Mouse (Mus musculus) liver, embryonic 14.5 days (tissue): ENCODE results near the gene Tmem88. TPM values are rescaled to one million over a fixed set of nuclear protein-coding genes. Genes with fewer than 3 reads are reported as not detected.

ENCODE experiments used
- ATAC-seq: fragments of 200-750 bp; cut with Nextera tagmentation; 2 replicates; pipeline ENCODE4 v1.8.0; 2017; ENCODE audit warnings: moderate number of reproducible peaks, mild to moderate bottlenecking, moderate library complexity; ENCODE audit not compliant: insufficient read depth
- DNase-seq, 3 experiments: peaks; one replicate each; pipeline ENCODE4 v3.0.0-alpha.2; 2012 to 2013; ENCODE audit warnings: low read depth in 3 of 3, low spot score in 3 of 3
- H3K27ac ChIP-seq: fragments of 300-500 bp; sonication (generic); 2 replicates; pipeline ENCODE4 v1.5.1; 2014; ENCODE audit warnings: moderate library complexity, mild to moderate bottlenecking, control low read depth, inconsistent platforms
- H3K27me3 ChIP-seq: fragments of 300-500 bp; sonication (generic); 2 replicates; pipeline ENCODE4 v1.6.1; 2014; ENCODE audit warnings: mild to moderate bottlenecking, low read length, moderate library complexity; ENCODE audit not compliant: control insufficient read depth, insufficient read depth
- H3K36me3 ChIP-seq: fragments of 300-500 bp; sonication (generic); replicated peaks from 2 replicates; pipeline ENCODE4 v1.6.1; 2014; ENCODE audit warnings: low read depth; ENCODE audit not compliant: control insufficient read depth, insufficient read depth
- H3K4me1 ChIP-seq, 2 experiments: fragments of 200-500 bp in 1 of 2; fragments of 300-500 bp in 1 of 2; sonication (generic) in 1 of 2; replicated peaks; 2 replicates each; pipeline ENCODE4 v1.6.1; 2012 to 2014; ENCODE audit warnings: antibody characterized with exemption in 1 of 2, inconsistent platforms in 1 of 2, low read length in 1 of 2; ENCODE audit not compliant: control insufficient read depth in 2 of 2, insufficient read depth in 2 of 2
- H3K4me2 ChIP-seq: fragments of 300-500 bp; sonication (generic); 2 replicates; pipeline ENCODE4 v1.6.1; 2014; ENCODE audit warnings: low read depth, mild to moderate bottlenecking, control low read depth, moderate library complexity
- H3K4me3 ChIP-seq, 2 experiments: fragments of 200-500 bp in 1 of 2; fragments of 300-500 bp in 1 of 2; sonication (generic) in 1 of 2; 2 replicates each; pipeline ENCODE4 v1.5.1; 2012 to 2014; ENCODE audit warnings: low read depth in 2 of 2, low read length in 2 of 2, mild to moderate bottlenecking in 2 of 2, control low read depth in 1 of 2, inconsistent platforms in 1 of 2, moderate library complexity in 1 of 2; ENCODE audit not compliant: insufficient read depth in 1 of 2
- H3K9ac ChIP-seq: fragments of 300-500 bp; sonication (generic); replicated peaks from 2 replicates; pipeline ENCODE4 v1.6.1; 2014; ENCODE audit warnings: mild to moderate bottlenecking, control low read depth, moderate library complexity
- H3K9me3 ChIP-seq: fragments of 300-500 bp; sonication (generic); 2 replicates; pipeline ENCODE4 v1.6.1; 2016; ENCODE audit warnings: low read length, mixed read lengths; ENCODE audit not compliant: control insufficient read depth
- CTCF ChIP-seq: IDR thresholded peaks from 2 replicates; pipeline ENCODE4 v1.5.1; 2016; ENCODE audit warnings: antibody characterized with exemption, low read depth, control low read depth
- EP300 ChIP-seq: IDR thresholded peaks from 2 replicates; pipeline ENCODE4 v1.6.1; 2016; ENCODE audit warnings: antibody characterized with exemption, low read depth
- WGBS: fragments of 180-500 bp; shearing (Covaris S2); extraction: QIAGEN DNeasy Blood & Tissue Kit; methylation state at CpG from one replicate; pipeline ENCODE4 v1.1.7; 2014; ENCODE audit not compliant: insufficient replicate concordance; 5-methylcytosine and 5-hydroxymethylcytosine counted together
- polyA plus RNA-seq, 2 experiments: library from polyadenylated mRNA; depleted of rRNA in 1 of 2; stranded (reverse) in 1 of 2; unstranded in 1 of 2; fragments of >200 nt; fragmentation: Nextera tagmentation in 1 of 2; extraction: Ambion mirVana in 1 of 2; gene quantifications; 2 replicates each; pipeline versions ENCODE4 v1.2.1 to v1.2.3; 2012 to 2014

The Tmem88 gene
- polyA plus RNA-seq, 2 experiments, result 3.7 to 4.6 TPM

DNA sequence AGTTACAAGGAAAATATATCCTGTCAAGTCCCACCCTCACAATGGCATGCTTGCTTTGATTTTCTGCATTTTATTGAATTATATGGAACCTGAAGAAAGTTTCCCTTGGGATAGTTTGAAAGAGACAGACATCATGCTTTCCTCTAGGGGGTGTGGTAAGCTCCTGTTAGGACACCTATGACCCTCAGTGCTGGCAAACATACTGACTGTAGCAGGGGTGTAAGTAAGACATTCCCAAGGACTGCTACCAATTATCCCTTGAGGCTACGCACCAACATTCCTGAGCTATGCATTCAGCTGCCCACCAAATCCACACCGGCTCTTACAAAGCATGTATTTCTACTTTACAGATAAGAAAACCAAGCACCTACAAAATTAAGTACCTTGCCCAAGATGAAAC lies 35.6 kb downstream of the Tmem88 start:
- Histone ChIP-seq H3K27me3 (peaks cover 15% of the 10 kb centered on the region), H3K4me3 (no peak overlapping the region), H3K4me2 (no peak overlapping the region), H3K27ac (no peak overlapping the region), H3K9ac (no peak overlapping the region), H3K9me3 (no peaks in the 10 kb centered on the region), H3K4me1 (peaks cover 11 to 12% of the 10 kb centered on the region in 2 experiments; a peak in 3 of 4 replicates), H3K36me3 (no peaks in the 10 kb centered on the region)
- WGBS, result 87% methylated on average over 2 of the region's 2 CpGs
- no peak for ATAC-seq
- TF ChIP-seq EP300 (no peak), CTCF (no peak)
- no peak for DNase-seq

GRCm38 (mm10) chr11:69362021-69362420 lies 36.0 kb downstream of the Tmem88 start:
- Histone ChIP-seq H3K27ac (no peak overlapping the region), H3K36me3 (no peaks in the 10 kb centered on the region), H3K9ac (no peak overlapping the region), H3K27me3 (peaks cover 10% of the 10 kb centered on the region), H3K4me1 (peaks cover 8 to 9% of the 10 kb centered on the region in 2 experiments; a peak in 3 of 4 replicates), H3K4me3 (no peak overlapping the region), H3K4me2 (no peak overlapping the region), H3K9me3 (no peaks in the 10 kb centered on the region)
- ATAC-seq (no peak), DNase-seq (no peak)
- TF ChIP-seq CTCF, result no peak
- TF ChIP-seq EP300, result no peak
- WGBS, result 73% methylated on average over 7 of the region's 7 CpGs

- WGBS, result 79% methylated on average over 12 of the region's 12 CpGs
- no peaks in the 10 kb centered on the region for H3K27me3 ChIP-seq
- ATAC-seq (no peak), DNase-seq (no peak)
- H3K36me3 ChIP-seq, result no peaks in the 10 kb centered on the region
- H3K4me2 ChIP-seq, result no peak overlapping the region
- no peaks in the 10 kb centered on the region for H3K4me1 ChIP-seq
- TF ChIP-seq CTCF, result no peak
- TF ChIP-seq EP300, result no peak
- H3K27ac ChIP-seq, result no peak overlapping the region
- no peak overlapping the region for H3K4me3 ChIP-seq
- H3K9me3 ChIP-seq, result no peaks in the 10 kb centered on the region
- H3K9ac ChIP-seq, result no peak overlapping the region
Observed at GRCm38 (mm10) chr11:69357690-69358089, 40.3 kb downstream of the Tmem88 start.

DNA sequence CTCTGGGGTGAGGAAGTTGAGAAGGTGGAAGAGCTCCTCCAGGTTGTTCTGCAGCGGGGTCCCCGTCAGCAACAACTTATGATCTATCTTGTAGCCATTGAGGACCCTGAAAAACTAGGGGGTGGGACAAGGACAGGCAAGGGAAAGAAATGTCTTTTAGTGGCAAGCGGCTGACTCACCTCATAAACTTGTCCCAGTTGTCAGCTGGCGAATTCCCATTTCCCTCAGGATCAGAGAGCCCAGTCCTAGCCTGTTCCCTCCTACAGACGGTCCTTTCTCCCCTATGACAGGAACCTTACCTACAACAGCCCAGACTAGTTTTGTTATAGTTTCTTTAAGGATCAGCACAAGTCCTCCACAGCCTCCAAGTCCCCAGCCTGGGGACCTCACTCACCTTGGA lies 41.5 kb downstream of the Tmem88 start:
- WGBS, result 83% methylated on average over 5 of the region's 5 CpGs
- H3K27me3 ChIP-seq, result no peaks in the 10 kb centered on the region
- H3K4me3 ChIP-seq, result no peak overlapping the region
- ATAC-seq (no peak), DNase-seq (no peak)
- no peak overlapping the region for H3K27ac ChIP-seq
- no peaks in the 10 kb centered on the region for H3K36me3 ChIP-seq
- no peak overlapping the region for H3K9ac ChIP-seq
- no peaks in the 10 kb centered on the region for H3K4me1 ChIP-seq
- no peaks in the 10 kb centered on the region for H3K9me3 ChIP-seq
- no peak overlapping the region for H3K4me2 ChIP-seq
- TF ChIP-seq EP300 (no peak), CTCF (no peak)

Other genes with a start within 250 kb of the Tmem88 start
- not detected in 2 replicates for gene Alox12b, start 241.2 kb downstream of the Tmem88 start, polyA plus RNA-seq (2012; rRNA removed)
- gene Alox12b, start 241.2 kb downstream of the Tmem88 start, polyA plus RNA-seq (2014; fragmentation: Nextera tagmentation; extraction: Ambion mirVana), result not detected in 2 replicates
- 0.01 and 0.03 TPM in 2 replicates for gene Alox8, start 200.4 kb downstream of the Tmem88 start, polyA plus RNA-seq (2012; rRNA removed)
- gene Alox8, start 200.4 kb downstream of the Tmem88 start, polyA plus RNA-seq (2014; fragmentation: Nextera tagmentation; extraction: Ambion mirVana), result not detected in 2 replicates
- not detected in 2 replicates for gene Gucy2e, start 161.2 kb downstream of the Tmem88 start, polyA plus RNA-seq (2012; rRNA removed)
- not detected in 2 replicates for gene Gucy2e, start 161.2 kb downstream of the Tmem88 start, polyA plus RNA-seq (2014; fragmentation: Nextera tagmentation; extraction: Ambion mirVana)
- 7.8 and 9.8 TPM in 2 replicates for gene Cntrob, start 74.5 kb downstream of the Tmem88 start, polyA plus RNA-seq (2012; rRNA removed)
- 5.0 and 6.5 TPM in 2 replicates for gene Cntrob, start 74.5 kb downstream of the Tmem88 start, polyA plus RNA-seq (2014; fragmentation: Nextera tagmentation; extraction: Ambion mirVana)
- 49.6 and 62.9 TPM in 2 replicates for gene Trappc1, start 74.3 kb downstream of the Tmem88 start, polyA plus RNA-seq (2012; rRNA removed)
- 101 and 106 TPM in 2 replicates for gene Trappc1, start 74.3 kb downstream of the Tmem88 start, polyA plus RNA-seq (2014; fragmentation: Nextera tagmentation; extraction: Ambion mirVana)
- 0.09 and 0.20 TPM in 2 replicates for gene Kcnab3, start 72.0 kb downstream of the Tmem88 start, polyA plus RNA-seq (2012; rRNA removed)
- gene Kcnab3, start 72.0 kb downstream of the Tmem88 start, polyA plus RNA-seq (2014; fragmentation: Nextera tagmentation; extraction: Ambion mirVana), result 0.06 and 0.10 TPM in 2 replicates
- 0.30 and 0.74 TPM in 2 replicates for gene Rnf227, start 57.8 kb downstream of the Tmem88 start, polyA plus RNA-seq (2012; rRNA removed)
- gene Rnf227, start 57.8 kb downstream of the Tmem88 start, polyA plus RNA-seq (2014; fragmentation: Nextera tagmentation; extraction: Ambion mirVana), result 0.59 and 0.66 TPM in 2 replicates
- 13.7 and 14.3 TPM in 2 replicates for gene Chd3, start 28.8 kb downstream of the Tmem88 start, polyA plus RNA-seq (2012; rRNA removed)
- gene Chd3, start 28.8 kb downstream of the Tmem88 start, polyA plus RNA-seq (2014; fragmentation: Nextera tagmentation; extraction: Ambion mirVana), result 1.9 and 2.4 TPM in 2 replicates
- 70.9 and 76.9 TPM in 2 replicates for gene Naa38, start 2.7 kb downstream of the Tmem88 start, polyA plus RNA-seq (2012; rRNA removed)
- gene Naa38, start 2.7 kb downstream of the Tmem88 start, polyA plus RNA-seq (2014; fragmentation: Nextera tagmentation; extraction: Ambion mirVana), result 120 and 127 TPM in 2 replicates
- gene Cyb5d1, start 2.6 kb downstream of the Tmem88 start, polyA plus RNA-seq (2012; rRNA removed), result 4.8 and 8.3 TPM in 2 replicates
- gene Cyb5d1, start 2.6 kb downstream of the Tmem88 start, polyA plus RNA-seq (2014; fragmentation: Nextera tagmentation; extraction: Ambion mirVana), result 6.2 and 7.3 TPM in 2 replicates
- gene Kdm6b, start 15.4 kb upstream of the Tmem88 start, polyA plus RNA-seq (2012; rRNA removed), result 1.1 and 1.4 TPM in 2 replicates
- 2.9 TPM in 2 replicates for gene Kdm6b, start 15.4 kb upstream of the Tmem88 start, polyA plus RNA-seq (2014; fragmentation: Nextera tagmentation; extraction: Ambion mirVana)
- 0.03 TPM in 2 replicates for gene Dnah2, start 150.9 kb upstream of the Tmem88 start, polyA plus RNA-seq (2012; rRNA removed)
- gene Dnah2, start 150.9 kb upstream of the Tmem88 start, polyA plus RNA-seq (2014; fragmentation: Nextera tagmentation; extraction: Ambion mirVana), result 0.01 TPM in 2 replicates
- gene Efnb3, start 162.0 kb upstream of the Tmem88 start, polyA plus RNA-seq (2012; rRNA removed), result 1.0 TPM in 2 replicates
- 0.13 and 0.14 TPM in 2 replicates for gene Efnb3, start 162.0 kb upstream of the Tmem88 start, polyA plus RNA-seq (2014; fragmentation: Nextera tagmentation; extraction: Ambion mirVana)
- 10.8 and 12.7 TPM in 2 replicates for gene Wrap53, start 182.0 kb upstream of the Tmem88 start, polyA plus RNA-seq (2012; rRNA removed)
- 14.8 and 16.1 TPM in 2 replicates for gene Wrap53, start 182.0 kb upstream of the Tmem88 start, polyA plus RNA-seq (2014; fragmentation: Nextera tagmentation; extraction: Ambion mirVana)
- 68.7 and 76.7 TPM in 2 replicates for gene Trp53, start 182.1 kb upstream of the Tmem88 start, polyA plus RNA-seq (2012; rRNA removed)
- 61.2 and 66.4 TPM in 2 replicates for gene Trp53, start 182.1 kb upstream of the Tmem88 start, polyA plus RNA-seq (2014; fragmentation: Nextera tagmentation; extraction: Ambion mirVana)
- 20.6 and 25.2 TPM in 2 replicates for gene Atp1b2, start 207.7 kb upstream of the Tmem88 start, polyA plus RNA-seq (2012; rRNA removed)
- 21.3 and 29.8 TPM in 2 replicates for gene Atp1b2, start 207.7 kb upstream of the Tmem88 start, polyA plus RNA-seq (2014; fragmentation: Nextera tagmentation; extraction: Ambion mirVana)
- 21.4 and 23.5 TPM in 2 replicates for gene Shbg, start 219.7 kb upstream of the Tmem88 start, polyA plus RNA-seq (2012; rRNA removed)
- gene Shbg, start 219.7 kb upstream of the Tmem88 start, polyA plus RNA-seq (2014; fragmentation: Nextera tagmentation; extraction: Ambion mirVana), result 28.4 and 33.2 TPM in 2 replicates
- 3.7 and 5.1 TPM in 2 replicates for gene Sat2, start 223.8 kb upstream of the Tmem88 start, polyA plus RNA-seq (2012; rRNA removed)
- 10.0 and 10.4 TPM in 2 replicates for gene Sat2, start 223.8 kb upstream of the Tmem88 start, polyA plus RNA-seq (2014; fragmentation: Nextera tagmentation; extraction: Ambion mirVana)
- 18.4 and 21.7 TPM in 2 replicates for gene Fxr2, start 234.8 kb upstream of the Tmem88 start, polyA plus RNA-seq (2012; rRNA removed)
- gene Fxr2, start 234.8 kb upstream of the Tmem88 start, polyA plus RNA-seq (2014; fragmentation: Nextera tagmentation; extraction: Ambion mirVana), result 5.4 and 7.7 TPM in 2 replicates